Mouse (Mus musculus) forebrain, embryonic 16.5 days (tissue): ENCODE measurements around the gene Foxp1. TPM values are rescaled to one million over a fixed set of nuclear protein-coding genes. Genes with fewer than 3 reads are reported as not detected.

Experiments
- ATAC-seq: fragments of 200-750 bp; cut with Nextera tagmentation; 2 replicates; pipeline ENCODE4 v1.8.0; 2017; ENCODE audit warnings: mild to moderate bottlenecking, moderate library complexity
- H3K27ac ChIP-seq: fragments of 300-500 bp; sonication (generic); 2 replicates; pipeline ENCODE4 v1.5.1; 2014; ENCODE audit warnings: low read length, control low read depth
- H3K27me3 ChIP-seq: fragments of 300-500 bp; sonication (generic); replicated peaks from 2 replicates; pipeline ENCODE4 v1.6.1; 2014; ENCODE audit warnings: low read length; ENCODE audit not compliant: control insufficient read depth, insufficient read depth
- H3K36me3 ChIP-seq: fragments of 300-500 bp; sonication (generic); 2 replicates; pipeline ENCODE4 v1.6.1; 2014; ENCODE audit not compliant: control insufficient read depth, insufficient read depth
- H3K4me1 ChIP-seq: fragments of 300-500 bp; sonication (generic); replicated peaks from 2 replicates; pipeline ENCODE4 v1.6.1; 2014; ENCODE audit warnings: low read length; ENCODE audit not compliant: control insufficient read depth, insufficient read depth
- H3K4me2 ChIP-seq: fragments of 300-500 bp; sonication (generic); 2 replicates; pipeline ENCODE4 v1.6.1; 2014; ENCODE audit warnings: mild to moderate bottlenecking, low read length, control low read depth
- H3K4me3 ChIP-seq: fragments of 300-500 bp; sonication (generic); replicated peaks from 2 replicates; pipeline ENCODE4 v1.5.1; 2014; ENCODE audit warnings: mild to moderate bottlenecking, low read length, control low read depth
- H3K9ac ChIP-seq: fragments of 300-500 bp; sonication (generic); replicated peaks from 2 replicates; pipeline ENCODE4 v1.6.1; 2014; ENCODE audit warnings: low read depth, low read length, control low read depth
- H3K9me3 ChIP-seq: fragments of 300-500 bp; sonication (generic); 2 replicates; pipeline ENCODE4 v1.6.1; 2016; ENCODE audit warnings: low read length; ENCODE audit not compliant: control insufficient read depth
- WGBS: fragments of 180-500 bp; shearing (Covaris S2); extraction: QIAGEN DNeasy Blood & Tissue Kit; methylation state at CpG from one replicate; pipeline ENCODE4 v1.1.7; 2014; 5-methylcytosine and 5-hydroxymethylcytosine counted together
- polyA plus RNA-seq: library from polyadenylated mRNA; unstranded; fragments of >200 nt; fragmentation: Nextera tagmentation; extraction: Ambion mirVana; gene quantifications from 2 replicates; pipeline ENCODE4 v1.2.1, GENCODE M21; 2015

The Foxp1 gene
- polyA plus RNA-seq, 1 experiment from 2014 or later, result 123 TPM

- no peak for ATAC-seq
- no peaks in the 10 kb centered on the region for H3K27me3 ChIP-seq
- no peaks in the 10 kb centered on the region for H3K9me3 ChIP-seq
- H3K4me1 ChIP-seq, result no peaks in the 10 kb centered on the region
- no peak overlapping the region for H3K4me3 ChIP-seq
- H3K9ac ChIP-seq, result no peak overlapping the region
- WGBS, result 92% methylated on average over 4 of the region's 4 CpGs
- H3K4me2 ChIP-seq, result no peak overlapping the region
- H3K27ac ChIP-seq, result no peak overlapping the region
- no peaks in the 10 kb centered on the region for H3K36me3 ChIP-seq
Measured at GRCm38 (mm10) chr6:99078089-99078488, 444.4 kb downstream of the Foxp1 start.

GRCm38 (mm10) chr6:99073303-99074271 lies 448.9 kb downstream of the Foxp1 start:
- no peak for ATAC-seq
- WGBS, result 65% methylated on average over 9 of the region's 9 CpGs

GRCm38 (mm10) chr6:99070710-99071109 lies 451.8 kb downstream of the Foxp1 start:
- no peak for ATAC-seq
- 61% methylated on average over 5 of the region's 5 CpGs for WGBS
- H3K4me1 ChIP-seq, result peaks cover 3% of the 10 kb centered on the region; the same call in 1 of the 2 replicates
- H3K4me2 ChIP-seq, result no peak overlapping the region
- no peak overlapping the region for H3K27ac ChIP-seq
- no peak overlapping the region for H3K9ac ChIP-seq
- no peaks in the 10 kb centered on the region for H3K9me3 ChIP-seq
- H3K4me3 ChIP-seq, result no peak overlapping the region
- H3K36me3 ChIP-seq, result no peaks in the 10 kb centered on the region
- H3K27me3 ChIP-seq, result no peaks in the 10 kb centered on the region

More at GRCm38 (mm10) chr6:99073303-99074271, 448.9 kb downstream of the Foxp1 start:
- Histone ChIP-seq H3K27me3 (no peaks in the 10 kb centered on the region), H3K9me3 (no peaks in the 10 kb centered on the region), H3K9ac (no peak overlapping the region), H3K27ac (no peak overlapping the region), H3K36me3 (no peaks in the 10 kb centered on the region), H3K4me1 (0 out of 2 replicates have a peak, but pooled peaks cover 3% of the 10 kb centered on the region), H3K4me2 (no peak overlapping the region), H3K4me3 (no peak overlapping the region)

- ATAC-seq, result no peak
- Histone ChIP-seq H3K4me1 (peaks cover 5% of the 10 kb centered on the region), H3K27ac (no peak overlapping the region), H3K9me3 (no peaks in the 10 kb centered on the region), H3K27me3 (no peaks in the 10 kb centered on the region), H3K4me2 (no peak overlapping the region), H3K9ac (no peak overlapping the region), H3K36me3 (no peaks in the 10 kb centered on the region), H3K4me3 (no peak overlapping the region)
- 100% methylated on average over 1 of the region's 1 CpGs for WGBS
Measured at GRCm38 (mm10) chr6:99069726-99070125, 452.8 kb downstream of the Foxp1 start.

- no peak for ATAC-seq
- H3K27ac ChIP-seq, result no peak overlapping the region
- H3K27me3 ChIP-seq, result no peaks in the 10 kb centered on the region
- H3K4me1 ChIP-seq, result peaks cover 4% of the 10 kb centered on the region
- no peak overlapping the region for H3K4me3 ChIP-seq
- 61% methylated on average over 9 of the region's 9 CpGs for WGBS
- no peaks in the 10 kb centered on the region for H3K36me3 ChIP-seq
- H3K9ac ChIP-seq, result no peak overlapping the region
- H3K4me2 ChIP-seq, result no peak overlapping the region
- no peaks in the 10 kb centered on the region for H3K9me3 ChIP-seq
Measured at GRCm38 (mm10) chr6:99065569-99066353, 456.8 kb downstream of the Foxp1 start.

- no peaks in the 10 kb centered on the region for H3K27me3 ChIP-seq
- WGBS, result 82% methylated on average over 10 of the region's 10 CpGs
- H3K4me2 ChIP-seq, result no peak overlapping the region
Measured at GRCm38 (mm10) chr6:99063982-99064484, 458.5 kb downstream of the Foxp1 start.

GRCm38 (mm10) chr6:99062931-99063330 lies 459.6 kb downstream of the Foxp1 start:
- Histone ChIP-seq H3K4me1 (peaks cover 2% of the 10 kb centered on the region; the same call in 1 of the 2 replicates), H3K36me3 (no peaks in the 10 kb centered on the region), H3K9me3 (no peaks in the 10 kb centered on the region), H3K27ac (no peak overlapping the region), H3K9ac (no peak overlapping the region), H3K4me3 (no peak overlapping the region), H3K27me3 (no peaks in the 10 kb centered on the region), H3K4me2 (no peak overlapping the region)
- no peak for ATAC-seq
- WGBS, result 90% methylated on average over 8 of the region's 8 CpGs

More at GRCm38 (mm10) chr6:99063982-99064484, 458.5 kb downstream of the Foxp1 start:
- no peak overlapping the region for H3K9ac ChIP-seq
- H3K27ac ChIP-seq, result no peak overlapping the region
- peaks cover 2% of the 10 kb centered on the region for H3K4me1 ChIP-seq
- no peaks in the 10 kb centered on the region for H3K9me3 ChIP-seq
- no peak for ATAC-seq
- no peaks in the 10 kb centered on the region for H3K36me3 ChIP-seq
- no peak overlapping the region for H3K4me3 ChIP-seq

- no peaks in the 10 kb centered on the region for H3K27me3 ChIP-seq
- H3K4me2 ChIP-seq, result no peak overlapping the region
- H3K9ac ChIP-seq, result no peak overlapping the region
- no peaks in the 10 kb centered on the region for H3K9me3 ChIP-seq
- no peak for ATAC-seq
- no peak overlapping the region for H3K4me3 ChIP-seq
- H3K27ac ChIP-seq, result no peak overlapping the region
- WGBS, result 53% methylated on average over 3 of the region's 3 CpGs
- H3K4me1 ChIP-seq, result no peaks in the 10 kb centered on the region
- no peaks in the 10 kb centered on the region for H3K36me3 ChIP-seq
Measured at GRCm38 (mm10) chr6:99058688-99059087, 463.8 kb downstream of the Foxp1 start.

- Histone ChIP-seq H3K4me1 (no peaks in the 10 kb centered on the region), H3K4me3 (no peak overlapping the region), H3K36me3 (no peaks in the 10 kb centered on the region), H3K4me2 (no peak overlapping the region), H3K9me3 (no peaks in the 10 kb centered on the region), H3K9ac (no peak overlapping the region), H3K27me3 (no peaks in the 10 kb centered on the region), H3K27ac (no peak overlapping the region)
- no peak for ATAC-seq
- 91% methylated on average over 4 of the region's 4 CpGs for WGBS
Measured at GRCm38 (mm10) chr6:99057113-99057553, 465.4 kb downstream of the Foxp1 start.
